Mouse (Mus musculus) kidney, adult 2 months (tissue): Measurements from ENCODE around the gene Gm18336.

Experiments
- CTCF ChIP-seq: fragments of 200-500 bp; conservative IDR thresholded peaks from 2 replicates; pipeline ENCODE4 v1.5.1; 2011; ENCODE audit warnings: low read depth, mild to moderate bottlenecking, control low read depth, low read length, moderate library complexity, mixed read lengths; ENCODE audit not compliant: insufficient read depth, insufficient read length
- POLR2A ChIP-seq: fragments of 200-500 bp; IDR thresholded peaks from one replicate; pipeline ENCODE4 v1.6.1; 2011; ENCODE audit warnings: low read depth, low read length, control low read depth

- no peak for TF ChIP-seq CTCF
- no peak for TF ChIP-seq POLR2A
These were observed 31.5 kb upstream of the Gm18336 start for GRCm38 (mm10) chrX:73430036-73430435.
